Mouse (Mus musculus) heart, postnatal 0 days (tissue): Measurements from ENCODE around the gene Wsb1.

Experiments
- CTCF ChIP-seq: IDR thresholded peaks from 2 replicates; pipeline ENCODE4 v1.5.1; 2016; ENCODE audit warnings: antibody characterized with exemption, control low read depth, low read depth
- EP300 ChIP-seq: IDR thresholded peaks from 2 replicates; pipeline ENCODE4 v1.6.1; 2016; ENCODE audit warnings: antibody characterized with exemption, low read depth

DNA sequence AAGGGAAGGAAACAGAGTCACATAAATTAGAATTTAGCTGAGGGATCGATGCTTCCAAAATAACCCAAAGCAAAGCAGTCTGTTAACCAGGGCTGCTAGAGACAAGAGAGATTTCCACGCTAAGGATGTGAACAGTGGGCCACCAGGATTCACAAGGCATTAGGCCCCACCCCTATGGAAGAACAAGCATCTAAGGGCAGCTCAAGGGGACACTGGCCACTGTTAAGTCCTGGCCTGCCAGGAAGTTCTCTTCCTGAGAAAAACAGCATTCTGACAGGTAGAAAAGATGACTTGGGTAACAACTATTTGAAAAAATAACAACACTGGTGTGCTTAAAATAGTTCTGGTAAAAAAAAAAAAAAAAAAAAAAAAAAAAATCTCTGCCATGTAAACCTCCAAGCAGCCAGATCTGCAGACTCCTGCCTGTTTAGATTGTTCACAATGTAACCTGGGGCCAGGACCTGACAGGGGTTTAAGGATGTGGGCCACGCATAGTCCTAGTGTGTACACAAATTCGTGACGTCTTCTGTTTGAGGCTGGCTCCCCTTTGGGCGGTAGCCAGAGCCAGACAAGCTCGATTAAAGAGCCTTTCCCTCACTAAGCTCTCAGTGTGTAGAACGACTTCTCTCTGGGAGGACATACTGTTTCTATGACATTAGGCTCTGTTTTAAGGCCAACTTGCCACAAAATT lies 35.4 kb downstream of the Wsb1 start:
- TF ChIP-seq CTCF (no peak), EP300 (no peak)
